Mouse (Mus musculus): ENCODE data around the gene Dtd2.

DNA sequence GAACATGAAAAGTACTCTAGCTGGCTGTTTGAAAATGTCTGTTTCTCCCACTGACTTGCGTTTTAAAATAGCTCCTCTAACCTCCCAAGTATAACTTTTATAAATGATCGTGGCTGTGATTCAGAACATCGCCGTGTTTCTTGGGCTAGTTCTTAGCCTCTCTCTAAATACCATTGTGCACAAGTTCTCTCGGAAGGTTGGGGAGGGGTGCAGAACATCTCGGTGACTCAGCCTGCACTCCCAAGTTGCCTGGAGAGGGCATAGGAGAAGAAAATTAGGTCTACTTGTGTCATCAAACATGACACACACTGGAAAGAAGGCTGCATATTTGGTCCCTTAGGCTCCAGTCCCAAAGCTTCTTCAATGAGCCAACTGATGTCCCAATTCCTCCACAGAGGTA is 26.0 kb upstream of the Dtd2 start:
- TF ChIP-seq TAL1 (IDR thresholded peaks at IDR 0.05; ENCODE audit: low read length) = no peak
- no peak for TF ChIP-seq GATA1 (IDR thresholded peaks at IDR 0.05; ENCODE audit: low read length)
